Mouse (Mus musculus) brain, embryonic 14.5 days (tissue): ENCODE results near the gene Palm.

Experiments
- CTCF ChIP-seq: fragments of 200-500 bp; IDR thresholded peaks from 2 replicates; pipeline ENCODE4 v1.5.1; 2012; ENCODE audit warnings: inconsistent platforms, mild to moderate bottlenecking, moderate library complexity, borderline replicate concordance; ENCODE audit not compliant: insufficient read depth, insufficient read length; ENCODE audit errors: extremely low read depth
- POLR2A ChIP-seq: fragments of 200-500 bp; IDR thresholded peaks from 2 replicates; pipeline ENCODE4 v1.6.1; 2012; ENCODE audit warnings: mild to moderate bottlenecking, inconsistent platforms, borderline replicate concordance; ENCODE audit not compliant: poor library complexity, insufficient read depth, insufficient read length, severe bottlenecking; ENCODE audit errors: extremely low read depth

DNA sequence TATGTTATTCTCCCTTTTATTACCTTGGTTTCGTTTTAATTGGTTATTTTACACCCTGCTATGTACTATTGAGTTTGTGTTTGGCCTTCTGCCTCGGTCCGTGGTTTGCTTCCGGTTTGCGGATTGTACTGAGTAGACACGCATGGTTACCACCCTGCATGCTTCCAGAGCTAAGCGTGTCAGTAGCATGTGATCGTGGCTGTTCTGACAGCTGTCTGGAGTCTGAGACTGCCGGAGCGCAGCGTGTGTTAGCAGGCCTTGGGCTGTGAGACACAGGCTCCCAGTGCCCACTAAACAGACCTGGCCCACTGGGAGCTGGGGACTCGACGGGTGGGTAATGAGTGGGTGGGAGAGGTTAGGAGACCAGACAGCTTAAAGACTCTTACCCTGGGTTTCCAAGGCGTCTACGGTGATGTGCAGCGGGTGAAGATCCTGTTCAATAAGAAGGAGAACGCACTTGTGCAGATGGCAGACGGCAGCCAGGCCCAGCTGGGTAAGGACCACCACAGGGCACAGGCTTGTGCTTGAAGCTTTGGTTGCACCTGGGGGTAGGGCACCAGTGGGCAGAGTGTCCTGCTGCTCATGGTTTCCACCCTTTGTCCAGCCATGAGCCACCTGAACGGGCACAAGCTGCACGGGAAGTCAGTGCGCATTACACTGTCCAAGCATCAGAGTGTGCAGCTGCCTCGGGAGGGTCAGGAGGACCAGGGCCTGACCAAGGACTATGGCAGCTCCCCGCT is 68.8 kb downstream of the Palm start:
- TF ChIP-seq CTCF (no peak), POLR2A (no peak)
